Mouse (Mus musculus) layer of hippocampus, postnatal 14 days (tissue): ENCODE measurements at regions not wholly inside any gene's neighbourhood (a gene's known extent, or its start where the extent isn't known, plus 50 kb on each side); places are given as distances from the start of the nearest gene placed in this dataset.

ENCODE experiments used
- DNase-seq, 2 experiments: peaks; one replicate each; pipeline ENCODE4 v3.0.0; 2021 to 2022; ENCODE audit warnings: low spot score in 2 of 2, mixed read lengths in 1 of 2

DNA sequence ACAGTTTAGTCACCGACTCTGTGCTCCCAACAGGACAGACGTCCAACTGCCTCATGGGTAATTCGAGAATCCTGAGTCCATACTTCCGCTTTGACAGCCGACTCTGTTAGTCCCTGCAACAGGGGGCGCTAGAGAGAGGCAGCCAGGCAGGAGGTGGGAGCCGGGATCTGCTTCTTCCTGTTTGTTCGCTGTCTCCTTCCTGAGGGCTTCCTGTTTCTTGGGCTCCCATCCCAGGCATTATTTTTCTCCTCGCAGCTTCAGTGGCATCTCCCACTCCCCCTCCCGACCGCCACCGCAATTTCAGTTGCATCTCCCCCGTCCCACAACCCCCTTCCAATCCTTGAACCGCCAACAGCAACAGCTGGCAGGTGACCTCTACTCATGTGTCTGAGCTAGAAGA is 211.1 kb downstream of the Xxylt1 start:
- no peak for DNase-seq

DNA sequence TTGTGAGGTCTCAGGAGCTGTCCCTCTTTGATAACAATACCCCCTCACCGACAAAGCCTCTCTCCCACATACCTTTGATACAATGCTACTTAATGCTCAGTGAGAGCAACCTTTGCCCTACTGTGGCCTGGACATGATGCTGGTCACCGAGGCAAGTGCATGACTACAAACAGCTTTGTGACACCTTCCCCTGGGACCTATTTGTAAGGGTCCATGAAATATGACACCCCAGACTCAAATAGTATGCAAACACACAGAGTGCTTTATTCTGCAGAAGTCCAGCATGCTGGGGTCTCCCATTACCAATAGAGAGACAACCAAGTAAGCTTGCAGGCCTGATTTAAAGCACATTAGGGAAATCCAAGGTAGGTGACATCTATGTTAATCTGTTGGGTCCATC is 210.6 kb downstream of the Xxylt1 start:
- DNase-seq = no peak

DNA sequence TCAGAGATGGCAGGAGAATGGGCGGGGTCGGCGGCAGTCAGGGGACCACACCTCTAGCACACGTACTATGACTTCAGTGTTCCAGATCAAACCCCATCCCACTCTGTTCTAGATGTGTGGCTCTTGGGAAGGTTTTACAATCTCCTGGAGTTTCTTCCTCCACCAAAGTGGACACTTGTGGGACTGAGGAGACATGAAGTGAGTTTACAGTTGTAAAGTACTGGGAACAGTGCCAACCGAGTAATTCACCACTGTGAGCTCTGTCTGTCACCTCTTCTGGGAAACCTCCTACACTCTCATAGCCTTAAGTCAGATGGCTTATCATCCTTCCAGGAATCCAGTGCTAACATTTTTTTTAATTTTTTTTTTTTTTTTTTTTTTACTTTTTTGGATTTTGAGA is 209.1 kb downstream of the Xxylt1 start:
- DNase-seq = no peak

DNA sequence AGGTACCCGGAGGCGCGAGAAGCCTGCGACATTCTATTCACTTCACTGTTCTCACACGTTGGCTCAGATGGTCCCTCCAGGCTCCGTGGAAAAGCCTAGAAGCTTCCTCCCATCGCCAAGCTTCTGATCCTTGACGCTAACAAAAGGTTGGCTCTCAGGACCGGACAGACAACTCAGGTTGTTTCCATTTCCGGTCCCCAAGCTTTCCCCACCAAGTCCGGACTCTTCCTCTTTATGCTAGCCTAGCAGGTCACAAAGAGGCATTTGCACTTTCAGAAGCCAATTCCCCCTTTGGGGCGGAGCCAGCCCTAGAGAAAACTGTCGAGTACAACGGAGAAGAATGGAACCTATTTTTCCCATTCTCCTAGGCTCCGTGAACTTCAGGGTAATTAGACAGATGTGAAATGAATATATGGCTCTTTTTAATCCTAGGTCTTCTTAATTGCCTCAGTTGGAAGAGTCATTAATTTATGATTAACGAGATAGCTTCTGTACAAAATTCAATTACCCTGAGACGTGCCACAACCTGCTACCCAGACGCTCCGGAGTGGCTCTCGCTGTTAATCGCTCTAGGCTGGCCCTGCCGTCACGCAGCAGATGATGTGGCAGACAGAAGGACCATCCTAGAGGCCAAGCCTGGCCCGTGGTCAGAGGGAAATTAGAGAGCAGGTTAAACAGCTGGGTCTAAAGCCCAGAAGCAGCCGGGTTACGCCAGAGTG is 207.6 kb downstream of the Xxylt1 start:
- DNase-seq = peak in 1 of 2 experiments; percentile 6

DNA sequence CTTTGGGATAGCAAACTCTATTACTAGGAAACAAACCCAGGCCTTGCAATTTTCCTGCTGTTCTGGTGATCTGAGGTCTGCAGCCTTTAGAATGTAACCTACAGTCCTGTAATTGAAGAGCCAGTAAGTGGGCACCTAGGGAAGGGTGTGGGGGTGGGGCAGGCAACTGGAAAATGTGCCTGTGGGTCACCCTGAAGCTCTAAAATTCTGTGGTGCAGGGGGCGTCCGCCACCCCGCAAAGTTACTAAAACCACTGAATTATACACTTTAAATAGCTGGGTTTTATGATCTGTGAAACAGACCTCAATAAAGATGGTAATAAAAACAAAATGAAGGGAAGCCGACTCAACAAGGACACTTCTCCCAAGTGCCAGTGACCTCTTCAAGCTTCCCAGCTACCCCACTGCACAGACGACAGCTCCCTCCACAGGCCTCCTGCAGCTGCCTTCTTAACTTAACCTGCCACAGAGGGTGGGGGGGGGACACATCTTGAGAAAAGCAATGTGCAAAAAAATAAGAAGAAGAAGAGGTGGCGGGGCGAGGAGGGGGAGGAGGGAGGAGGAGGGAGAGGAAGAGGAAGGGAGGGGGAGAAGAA is 205.9 kb downstream of the Xxylt1 start:
- no peak for DNase-seq

DNA sequence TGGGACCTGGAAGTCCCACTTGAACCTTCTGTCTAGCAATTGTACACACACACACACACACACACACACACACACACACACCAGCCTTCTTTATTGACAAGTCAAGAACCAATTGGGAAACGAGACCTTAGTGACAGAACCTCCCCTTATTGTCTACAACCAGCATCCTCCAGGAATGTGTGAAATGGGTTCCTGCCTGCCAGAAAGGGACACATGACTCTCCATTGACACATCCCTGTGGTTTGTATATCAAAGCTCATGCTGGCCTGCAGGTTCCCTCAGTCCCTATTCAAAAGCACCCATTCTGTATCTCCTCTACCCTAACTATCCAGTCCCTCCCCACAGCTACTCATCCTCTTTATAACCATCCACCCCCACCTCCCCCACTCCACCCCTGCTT is 202.4 kb downstream of the Xxylt1 start:
- no peak for DNase-seq

DNA sequence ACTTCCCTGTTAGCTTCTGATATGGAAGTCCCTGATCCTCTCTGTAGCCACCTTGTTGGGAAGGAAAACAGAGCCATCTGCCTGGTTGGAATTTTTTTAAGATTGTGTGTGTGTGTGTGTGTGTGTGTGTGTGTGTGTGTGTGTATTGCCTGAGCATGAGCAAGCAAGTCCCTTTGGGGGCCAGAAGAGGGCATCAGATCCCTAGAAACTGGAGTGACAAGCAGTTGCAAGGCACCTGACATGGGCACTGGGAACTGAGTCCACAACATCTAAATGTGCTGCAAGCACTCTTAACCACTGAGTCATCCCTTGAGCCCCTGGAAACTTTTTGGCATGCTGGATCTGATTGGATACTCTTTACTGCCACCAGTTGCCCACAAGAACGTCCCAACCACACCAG is 201.4 kb downstream of the Xxylt1 start:
- no peak for DNase-seq

DNA sequence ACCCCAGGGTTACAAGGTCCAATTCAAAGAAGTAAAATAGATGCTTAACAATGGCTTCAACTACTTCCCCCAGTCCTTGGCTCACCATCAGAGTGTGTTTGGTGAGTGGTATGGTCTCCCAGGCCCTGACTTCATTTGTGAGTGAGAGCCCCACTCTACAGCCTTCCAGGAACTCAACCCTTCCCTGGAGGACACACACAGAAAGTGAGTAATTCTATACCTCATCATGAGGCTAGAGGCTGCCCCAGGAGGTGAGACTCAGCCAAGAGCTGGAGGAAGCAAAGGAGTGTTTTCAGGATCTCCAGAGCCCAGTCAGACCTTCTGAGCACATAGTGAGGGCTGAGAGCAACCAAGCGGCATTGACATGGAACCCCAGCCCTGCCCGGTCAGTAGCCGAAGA is 200.6 kb downstream of the Xxylt1 start:
- no peak for DNase-seq

DNA sequence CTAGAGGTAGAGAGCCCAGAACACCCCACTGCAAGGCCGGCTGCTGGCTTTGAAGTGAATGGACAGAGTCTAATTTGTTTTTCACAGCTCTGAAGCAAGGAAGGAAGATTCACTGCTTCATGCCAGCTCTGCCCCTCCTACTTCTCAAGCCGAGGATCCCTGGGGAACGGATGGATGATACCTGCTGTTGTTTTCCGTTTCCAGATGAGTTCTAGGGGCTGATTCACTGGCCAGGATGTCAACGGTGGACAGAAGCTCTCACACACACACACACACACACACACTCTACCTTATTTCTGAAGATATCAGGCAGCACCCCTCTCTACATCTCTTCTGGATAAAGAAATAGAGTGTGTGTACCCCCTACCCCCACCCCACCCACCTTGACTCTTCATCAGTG is 200.0 kb downstream of the Xxylt1 start:
- DNase-seq = no peak

DNA sequence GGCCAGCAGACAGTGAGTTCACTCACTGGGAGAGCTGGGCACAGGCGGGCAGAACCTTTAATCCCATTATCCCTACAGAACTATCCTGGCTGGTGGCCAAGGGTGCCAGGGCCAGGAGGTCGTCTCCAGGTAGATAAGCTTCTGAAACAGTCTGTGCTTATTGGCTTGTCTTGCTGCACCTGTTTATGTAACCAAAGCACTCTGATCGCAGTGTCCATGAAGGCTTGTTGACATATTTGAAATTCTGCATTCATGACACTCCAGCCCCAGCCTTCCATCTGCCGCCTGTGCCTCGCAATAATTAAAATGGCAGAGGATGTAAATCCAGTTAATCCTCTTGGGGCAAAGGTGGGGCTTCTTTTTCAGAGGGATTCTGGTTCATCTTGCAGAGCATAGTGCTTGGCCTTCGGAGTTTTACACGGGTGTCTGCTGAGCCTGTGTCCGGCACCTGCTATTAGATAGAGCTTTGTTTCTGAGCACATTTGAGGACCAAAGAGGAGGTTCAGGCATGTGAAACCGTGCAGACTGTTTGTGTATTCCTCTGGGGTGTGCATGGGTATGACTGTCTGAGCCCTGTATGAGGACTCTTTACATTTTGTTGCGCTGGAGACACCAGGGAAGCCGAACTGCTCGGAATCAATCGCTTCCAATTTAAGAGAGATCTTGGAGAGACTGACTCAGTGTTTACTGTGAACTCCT is 197.6 kb downstream of the Xxylt1 start:
- no peak for DNase-seq

DNA sequence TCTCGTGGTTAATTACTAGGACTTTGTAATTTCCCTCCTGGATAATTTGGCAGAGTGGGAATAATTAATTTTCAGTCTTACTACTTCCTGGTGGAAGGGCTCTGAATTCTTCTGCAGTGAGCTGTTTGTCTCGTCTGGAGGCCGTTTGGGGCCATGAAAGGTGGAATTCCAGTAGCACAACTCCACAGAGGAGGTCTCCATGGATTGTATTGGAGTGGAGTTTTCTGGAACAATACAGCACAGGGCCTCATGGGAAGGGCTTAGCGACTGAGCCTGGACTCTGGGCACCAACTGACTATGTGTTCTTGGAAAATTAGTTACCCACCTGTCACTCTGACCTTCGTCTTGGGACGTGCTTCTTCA is 197.1 kb downstream of the Xxylt1 start:
- no peak for DNase-seq

DNA sequence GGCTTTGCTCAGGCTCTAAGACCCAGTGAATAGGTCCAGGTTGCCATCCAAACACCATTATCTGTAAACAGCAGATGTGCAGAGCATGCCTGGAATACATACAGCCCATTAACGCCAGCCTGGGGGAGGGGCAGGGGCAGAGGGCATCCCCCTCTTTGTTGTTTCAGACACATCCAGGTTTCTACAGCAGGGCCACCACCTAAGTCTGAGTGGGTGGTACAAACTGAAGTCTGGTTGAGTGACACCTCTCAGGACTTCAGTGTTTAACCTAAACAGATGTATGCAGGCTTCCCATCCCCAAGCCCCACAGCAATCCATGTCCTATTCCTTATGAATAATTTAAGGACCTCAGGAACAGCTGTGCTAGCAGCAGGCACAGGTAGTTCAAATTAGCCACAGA is 194.2 kb downstream of the Xxylt1 start:
- no peak for DNase-seq

DNA sequence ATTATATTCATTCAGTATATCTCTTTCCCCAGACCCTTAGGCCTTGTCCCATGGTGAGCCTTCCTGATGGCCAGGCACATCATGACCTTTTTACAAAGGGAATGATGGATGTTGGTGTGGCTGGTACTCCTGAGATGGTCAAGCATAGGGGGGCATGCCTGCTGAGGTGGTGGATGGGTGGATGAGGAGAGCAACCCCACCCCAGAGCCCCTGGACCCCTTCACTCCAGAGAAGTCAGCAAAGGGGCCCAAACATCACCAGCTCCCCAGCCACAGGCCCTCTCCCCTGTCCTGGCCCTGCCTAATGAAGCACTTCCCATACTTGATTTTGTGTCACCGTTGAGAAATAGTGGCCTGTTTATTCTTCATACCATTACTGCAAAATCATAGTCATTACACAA is 193.7 kb downstream of the Xxylt1 start:
- no peak for DNase-seq

DNA sequence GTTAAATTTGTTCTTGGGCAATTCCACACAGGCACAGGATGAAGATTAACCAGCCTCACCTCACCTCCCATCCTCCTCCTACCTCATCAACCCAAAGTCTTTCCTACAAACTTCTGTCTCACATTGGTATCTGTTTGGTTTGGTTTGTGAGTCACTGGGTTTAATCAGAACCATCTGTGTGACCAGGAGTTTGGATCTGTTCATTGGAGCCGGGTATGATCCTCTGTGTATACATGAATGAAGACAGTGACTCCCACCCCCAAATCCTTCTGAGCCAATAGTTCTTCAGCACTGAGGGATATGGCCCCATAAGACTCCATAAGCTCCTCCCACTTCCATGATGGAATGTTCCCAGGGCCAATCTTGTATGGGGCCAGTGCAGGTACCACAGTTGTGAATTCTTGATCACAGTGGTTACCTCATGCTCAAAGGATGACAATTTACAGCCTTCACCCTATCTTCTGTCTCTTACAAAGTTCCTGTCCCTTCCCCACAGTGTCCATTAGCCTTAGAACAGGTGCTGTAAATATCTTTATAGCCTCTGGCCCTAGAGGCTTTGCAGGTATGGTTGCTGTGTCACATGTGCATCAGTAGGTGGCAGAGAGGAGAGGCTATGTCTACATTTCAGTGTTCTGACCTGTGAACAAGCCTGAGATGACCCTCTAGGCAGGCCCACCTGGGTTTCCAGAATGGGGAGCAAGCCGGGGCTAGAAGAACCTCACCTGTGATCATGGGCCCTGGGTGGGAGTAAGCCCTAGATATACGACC is 192.5 kb downstream of the Xxylt1 start:
- no peak for DNase-seq

DNA sequence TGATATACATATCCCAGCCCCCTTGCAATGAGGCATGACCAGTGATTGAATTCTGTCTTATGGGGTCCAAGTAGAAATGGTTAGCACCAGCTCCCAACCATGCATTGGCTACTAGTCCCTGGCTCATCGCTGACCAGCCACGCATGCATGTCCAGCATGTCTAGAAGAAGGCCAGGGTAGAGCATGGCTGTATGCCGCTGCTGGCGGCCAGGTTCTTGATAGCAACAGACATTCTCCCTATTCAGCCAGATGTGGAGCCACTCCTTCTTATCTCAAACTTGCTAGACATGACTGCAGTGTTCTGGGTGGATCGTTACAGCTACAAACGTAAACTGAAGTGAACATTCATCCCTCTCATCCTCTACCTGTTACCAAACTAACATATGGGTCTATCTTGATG is 188.6 kb downstream of the Xxylt1 start:
- DNase-seq = no peak

DNA sequence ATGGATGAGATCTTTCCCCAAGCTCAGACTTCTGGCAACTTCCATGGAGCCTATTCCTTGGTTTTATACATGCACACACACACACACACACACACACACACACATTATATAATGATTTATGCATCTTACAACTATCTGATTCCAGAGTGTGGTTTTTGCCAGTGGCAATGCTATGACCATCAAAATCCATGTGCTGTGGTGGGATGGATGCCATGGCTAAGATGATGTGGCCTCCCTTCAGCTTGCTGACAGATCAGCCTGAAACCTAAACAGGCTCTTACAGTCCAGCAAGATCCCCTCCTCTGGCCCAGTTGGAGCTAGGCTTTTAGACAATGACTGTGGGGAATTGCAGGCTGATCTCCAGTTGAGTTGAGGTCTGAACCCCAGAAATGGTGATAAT is 187.1 kb downstream of the Xxylt1 start:
- DNase-seq = no peak

DNA sequence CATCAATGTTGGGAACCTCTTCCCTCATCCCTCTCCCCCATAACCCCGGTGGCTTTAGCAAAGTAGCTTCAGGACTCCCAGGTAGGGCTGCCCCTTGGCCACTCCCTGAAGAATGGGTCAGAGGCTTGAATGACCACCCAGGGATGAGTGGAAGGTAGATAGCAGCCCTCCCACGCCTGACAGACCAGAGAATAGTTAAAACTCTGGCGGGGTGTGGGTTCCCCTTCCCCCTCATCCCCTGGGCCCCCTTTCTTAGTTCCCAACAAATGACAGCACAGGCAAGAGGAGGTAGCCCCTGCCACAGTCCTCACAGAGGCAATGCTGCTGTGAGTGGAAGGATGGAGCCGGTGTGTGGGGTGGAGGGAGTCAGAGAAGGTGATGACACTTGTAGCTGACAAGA is 186.2 kb downstream of the Xxylt1 start:
- no peak for DNase-seq

DNA sequence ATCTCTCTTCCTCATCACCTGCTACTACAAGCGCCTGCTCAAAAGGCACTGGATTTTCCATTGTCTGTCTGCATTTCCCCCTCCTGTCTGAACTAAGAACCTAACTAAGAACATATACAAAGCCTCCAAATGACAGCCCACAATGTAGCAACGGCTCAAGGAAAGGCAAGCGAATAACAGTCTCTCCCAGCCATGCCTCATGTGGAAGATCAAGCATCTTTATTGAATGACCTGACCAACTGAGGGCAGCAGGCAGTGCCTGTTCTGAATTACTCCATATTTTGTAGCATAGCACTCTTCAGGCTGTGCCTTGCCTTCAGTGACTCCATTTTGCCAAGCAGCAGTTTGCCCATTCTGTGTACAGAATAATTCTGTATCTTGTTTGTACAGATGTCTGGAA is 183.9 kb downstream of the Xxylt1 start:
- DNase-seq = no peak

DNA sequence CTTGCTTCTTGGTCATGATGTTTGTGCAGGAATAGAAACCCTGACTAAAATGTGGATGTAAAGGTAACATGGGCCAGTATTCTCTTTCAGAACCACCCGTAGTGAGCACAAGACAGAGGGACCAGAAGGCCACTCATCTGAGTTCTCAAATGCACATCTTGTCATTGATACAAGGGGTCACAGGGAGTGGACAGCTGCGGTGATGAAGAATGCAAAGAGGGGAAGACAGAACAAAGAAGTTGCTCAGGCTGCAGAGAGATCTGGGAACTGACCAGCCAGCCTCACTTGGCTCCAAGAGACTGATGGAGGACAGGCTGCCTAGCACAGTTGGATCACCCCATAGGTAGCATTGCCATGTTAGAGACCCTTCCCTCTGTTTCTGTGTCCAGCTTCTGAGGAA is 181.1 kb downstream of the Xxylt1 start:
- no peak for DNase-seq

DNA sequence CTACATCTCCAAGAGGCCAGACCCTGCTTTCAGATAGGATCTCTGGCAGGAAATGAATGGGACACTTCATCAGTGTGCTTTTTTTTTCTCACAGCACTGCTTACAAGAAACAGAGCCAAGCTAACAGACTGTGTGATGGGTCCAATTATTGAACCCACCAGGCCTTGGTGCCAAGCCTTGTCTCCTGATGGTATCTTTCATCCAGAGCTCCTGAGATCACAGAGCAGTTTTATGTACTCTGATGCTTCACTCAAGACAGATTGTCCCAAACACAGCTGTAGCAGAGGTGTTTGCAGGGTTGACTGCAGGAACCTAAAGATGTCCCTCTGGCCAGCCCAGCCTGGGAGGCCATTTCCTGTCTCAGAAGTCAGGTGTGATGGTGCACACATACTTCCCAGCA is 179.9 kb downstream of the Xxylt1 start:
- DNase-seq = peak in 1 of 2 experiments; percentile 36
